Mouse (Mus musculus): ENCODE data around the gene Pcp2. TPM values are rescaled to one million over a fixed set of nuclear protein-coding genes. Genes with fewer than 3 reads are reported as not detected.
"Not testable (repeated sequence)": the region's sequence is repeated elsewhere in the genome, so short reads cannot be mapped to it uniquely, and the experiment has no call there.

Pcp2 gene
- total RNA-seq, 2 experiments from 2014 or later, result not detected

DNA sequence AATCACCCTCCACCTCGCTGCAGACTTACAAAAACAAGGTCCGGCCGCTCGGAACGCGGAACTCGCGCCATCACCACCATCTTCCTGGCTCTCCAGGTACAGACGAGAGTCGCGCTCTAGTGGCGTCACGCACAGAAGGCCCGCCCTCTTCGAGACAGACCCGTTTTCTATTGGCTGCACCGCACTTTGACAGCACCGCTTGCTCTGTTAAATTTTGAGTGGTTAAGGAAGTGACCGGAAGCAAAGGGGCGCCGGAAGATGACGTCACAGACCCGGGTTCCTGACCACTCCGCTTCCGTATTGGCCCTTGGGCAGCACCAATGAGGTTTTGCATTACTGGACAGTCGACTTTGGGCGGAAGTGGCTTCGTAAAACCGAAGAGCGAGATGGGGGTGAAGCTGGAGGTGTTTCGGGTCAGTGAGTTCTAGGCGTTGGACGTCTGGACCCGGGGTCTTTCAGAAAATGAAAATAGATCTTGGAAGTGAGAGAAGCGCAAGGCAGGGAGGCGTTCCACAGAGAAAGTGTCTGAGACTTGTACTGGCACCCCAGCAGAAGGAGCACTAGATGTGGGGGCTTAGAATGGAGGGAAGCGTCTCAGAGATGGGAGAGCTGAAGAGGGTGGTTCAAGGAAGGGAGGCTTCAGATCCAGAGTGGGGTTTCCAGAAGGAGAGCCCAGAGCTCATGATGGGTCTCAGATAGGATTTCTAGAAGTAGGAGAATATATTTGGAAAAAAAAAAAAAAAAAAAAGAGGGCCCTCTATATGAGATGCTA is 4.0 kb downstream of the Pcp2 start, which contains the start of the genes Xab2 and Pet100:
Gene Xab2, minus strand, starts transcription at position 118 of the 772 bp plus-strand sequence.
Gene Pet100, plus strand, starts transcription at position 350 of the 772 bp plus-strand sequence.
- peak; percentile 98 for DNase-seq

DNA sequence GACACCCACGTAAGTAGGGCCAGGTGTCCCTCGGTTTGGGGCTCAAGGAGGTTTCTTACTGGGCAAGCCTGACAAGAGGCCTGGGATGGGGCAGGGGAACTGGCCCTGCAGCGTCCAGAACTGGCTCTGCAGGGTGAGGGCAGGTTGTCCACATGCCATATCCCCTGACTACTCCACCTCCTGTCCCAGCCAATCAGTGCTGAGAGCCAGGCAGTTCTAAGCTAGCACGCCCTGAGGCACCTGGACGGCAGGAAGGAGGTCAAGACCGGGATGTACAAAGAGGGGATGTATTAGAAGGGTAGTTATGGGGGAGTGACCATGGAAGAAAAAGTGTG is 15.6 kb downstream of the Pcp2 start:
- no peak for DNase-seq

DNA sequence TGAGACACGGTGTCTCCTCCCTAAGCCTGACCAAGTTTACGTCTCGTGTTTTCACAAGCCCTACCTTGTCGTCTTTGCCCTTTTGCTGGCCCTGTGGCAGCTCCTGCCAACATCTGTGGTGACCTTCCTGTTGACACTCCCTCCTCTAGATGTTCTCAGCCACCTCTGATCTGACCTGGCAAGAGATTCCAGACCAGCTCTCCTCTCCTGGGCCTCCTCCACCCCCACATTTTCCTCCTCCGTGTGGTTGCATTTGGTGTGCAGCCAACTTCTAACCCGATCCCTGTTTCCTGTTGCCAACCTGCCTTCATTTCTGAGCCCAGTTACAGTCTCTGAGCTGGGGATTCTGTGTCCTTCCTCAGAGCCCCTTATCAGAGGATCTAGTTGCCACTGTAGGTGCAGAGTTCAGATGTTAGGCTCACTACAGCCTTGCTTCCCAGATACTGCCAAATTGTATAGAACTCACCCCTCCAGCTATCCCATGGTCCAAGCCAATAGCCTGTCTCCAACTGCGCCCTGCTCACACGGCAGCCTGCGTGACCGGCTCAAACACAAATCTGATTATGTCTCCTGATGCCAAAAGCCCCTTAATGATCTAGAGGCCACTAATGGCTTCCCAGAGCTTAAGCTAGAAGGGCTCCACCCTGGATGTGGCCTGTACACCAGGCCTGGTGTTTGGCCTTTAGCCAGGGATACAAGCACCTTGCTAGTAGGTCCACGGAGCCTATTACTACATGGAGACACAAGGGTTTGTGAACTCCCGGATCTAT is 16.1 kb downstream of the Pcp2 start:
- DNase-seq, result peak; percentile 71

DNA sequence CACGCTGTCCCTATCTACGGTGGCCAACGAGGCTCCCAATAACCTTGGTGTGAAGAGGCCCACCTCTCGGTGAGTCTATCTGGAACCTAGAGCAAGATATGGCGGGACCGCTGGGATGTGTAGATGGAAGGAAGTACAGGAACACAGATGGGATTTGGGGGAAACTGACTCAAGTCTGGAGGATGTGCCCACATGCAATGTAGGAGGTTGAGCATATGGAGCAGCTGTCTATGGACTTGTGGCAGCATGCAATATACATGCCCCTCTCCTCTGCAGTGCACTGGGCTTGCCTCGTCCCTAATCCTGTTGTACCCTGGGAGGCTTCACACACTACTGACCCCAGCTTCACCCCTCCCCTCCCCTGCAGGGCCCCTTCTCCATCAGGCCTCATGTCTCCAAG is 17.5 kb downstream of the Pcp2 start:
- no peak for DNase-seq

DNA sequence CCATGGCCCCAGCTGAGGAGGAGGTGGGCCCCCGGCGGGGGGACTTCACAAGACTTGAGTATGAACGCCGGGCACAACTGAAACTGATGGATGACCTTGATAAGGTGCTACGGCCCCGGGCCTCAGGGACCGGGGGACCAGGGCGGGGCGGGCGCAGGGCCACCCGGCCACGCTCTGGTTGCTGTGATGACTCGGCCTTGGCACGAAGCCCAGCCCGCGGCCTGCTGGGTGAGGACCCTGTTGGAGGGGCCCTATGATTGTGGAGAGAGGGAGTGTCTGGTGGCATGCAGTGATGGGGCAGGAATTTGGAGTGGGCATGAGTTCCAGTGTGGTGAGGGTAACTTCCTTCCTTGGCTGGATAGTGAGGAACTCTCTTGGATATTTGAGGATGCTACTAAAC is 18.8 kb downstream of the Pcp2 start:
- DNase-seq, result peak; percentile 64

DNA sequence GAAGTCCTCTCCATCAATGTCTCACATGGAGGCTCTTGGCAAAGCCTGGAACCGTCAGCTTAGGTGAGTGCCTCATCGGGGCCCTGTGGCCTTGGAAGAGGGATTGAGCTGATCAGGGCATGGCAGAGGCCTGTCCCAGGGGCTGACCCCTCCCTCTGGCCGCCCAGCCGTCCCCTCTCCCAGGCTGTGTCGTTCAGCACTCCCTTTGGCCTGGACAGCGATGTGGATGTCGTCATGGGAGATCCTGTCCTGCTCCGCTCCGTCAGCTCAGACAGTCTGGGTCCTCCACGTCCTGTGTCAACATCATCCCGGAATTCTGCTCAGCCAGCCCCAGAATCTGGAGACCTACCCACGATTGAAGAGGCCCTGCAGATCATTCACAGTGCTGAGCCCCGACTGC is 21.9 kb downstream of the Pcp2 start:
- DNase-seq, result no peak

DNA sequence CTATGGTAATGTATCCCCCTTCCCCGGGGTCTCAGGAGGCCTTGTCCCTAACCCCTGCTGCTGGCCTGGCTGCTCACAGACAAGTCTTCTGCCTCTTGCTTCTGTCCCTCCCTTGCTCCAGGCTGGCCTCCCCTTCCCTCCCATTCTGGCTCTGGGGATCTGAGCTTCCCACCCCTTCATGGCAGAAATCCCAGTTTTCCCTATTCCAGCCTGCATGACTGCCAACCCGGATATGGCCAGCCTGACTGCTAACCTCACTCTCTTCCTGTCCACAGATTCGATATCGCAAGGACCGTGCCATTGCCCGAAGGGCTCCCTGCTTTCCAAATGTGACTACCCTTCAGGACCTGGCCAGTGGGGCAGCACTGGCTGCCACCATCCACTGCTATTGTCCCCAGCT is 24.9 kb downstream of the Pcp2 start:
- peak; percentile 71 for DNase-seq

DNA sequence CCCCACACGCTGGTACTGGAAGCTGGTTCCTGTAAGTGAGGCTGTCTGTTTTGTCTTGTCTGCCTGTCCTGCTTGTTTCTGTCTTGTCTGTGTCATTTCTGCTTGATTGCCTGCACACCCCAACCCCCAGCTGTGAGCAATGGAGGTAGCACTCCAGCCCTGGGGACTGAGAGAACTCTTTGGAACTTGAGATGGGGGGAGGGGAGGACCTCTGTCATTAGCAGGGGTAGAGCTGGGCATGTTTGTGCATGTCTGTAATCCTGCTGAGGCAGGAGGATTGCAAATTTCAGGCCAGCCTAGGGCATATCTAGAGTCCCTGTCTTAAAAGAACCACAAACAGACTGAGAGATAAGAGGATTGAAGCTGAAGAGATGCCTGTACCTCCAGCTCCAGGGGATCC is 26.1 kb downstream of the Pcp2 start:
- DNase-seq, result no peak

DNA sequence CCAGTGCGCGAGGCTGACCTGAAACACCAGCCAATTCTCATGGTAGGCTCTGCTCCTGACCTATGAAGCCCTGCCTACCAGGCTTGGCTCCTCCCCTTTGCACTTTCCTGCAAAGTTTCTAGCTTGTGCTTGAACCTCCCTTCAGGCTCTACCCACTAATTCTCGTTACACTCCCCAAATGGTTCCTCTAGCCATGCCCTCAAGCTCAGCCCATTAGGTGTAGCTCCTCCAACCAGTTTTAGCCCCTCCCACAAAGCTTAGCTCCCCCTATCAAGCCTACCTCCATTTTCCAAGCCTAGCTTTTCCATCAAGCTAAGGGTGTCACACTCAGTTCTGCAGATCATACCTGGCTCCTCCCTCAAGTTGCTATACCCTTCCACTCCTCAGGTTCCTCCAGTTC is 27.3 kb downstream of the Pcp2 start:
- no peak for DNase-seq

DNA sequence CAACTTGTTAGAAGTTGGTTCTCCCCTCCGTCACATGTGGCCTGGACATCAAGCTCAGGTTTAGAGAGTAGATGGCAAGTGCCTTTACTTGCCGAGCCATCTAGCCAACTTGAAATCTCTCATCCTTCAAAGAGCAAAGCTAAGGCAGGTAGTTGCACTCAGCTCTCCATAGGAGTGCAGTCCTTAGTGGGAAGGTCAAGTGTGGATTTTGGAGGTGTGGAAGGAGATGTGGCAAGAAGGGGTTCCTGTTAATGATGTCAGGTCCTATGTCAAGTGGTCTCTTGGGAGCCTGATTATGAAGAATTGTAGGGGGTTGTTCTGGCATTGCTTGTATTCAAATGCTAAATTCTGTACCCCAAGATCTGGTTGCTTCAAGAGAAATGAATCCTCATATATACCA is 30.9 kb downstream of the Pcp2 start:
- DNase-seq, result no peak

DNA sequence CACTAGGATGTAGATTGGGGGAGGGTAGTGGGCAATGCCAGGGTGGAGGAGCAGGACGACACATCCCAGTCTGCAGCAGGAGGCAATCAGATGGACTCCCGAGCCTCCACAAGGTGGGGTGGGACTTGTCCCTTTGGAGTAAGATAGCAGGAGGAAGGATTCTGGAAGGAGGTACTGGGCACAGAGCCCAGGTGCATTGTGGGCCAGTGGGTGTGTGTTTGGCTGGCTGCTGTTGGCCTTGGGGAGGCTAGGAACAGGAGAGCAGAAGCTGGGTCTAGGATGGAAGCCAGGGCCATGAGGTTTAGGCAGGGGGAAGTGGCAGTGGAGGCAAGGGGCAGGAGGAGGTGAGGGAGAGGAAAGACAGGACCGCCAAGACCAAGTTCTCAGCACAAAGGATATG is 31.9 kb downstream of the Pcp2 start:
- DNase-seq, result peak; percentile 77

DNA sequence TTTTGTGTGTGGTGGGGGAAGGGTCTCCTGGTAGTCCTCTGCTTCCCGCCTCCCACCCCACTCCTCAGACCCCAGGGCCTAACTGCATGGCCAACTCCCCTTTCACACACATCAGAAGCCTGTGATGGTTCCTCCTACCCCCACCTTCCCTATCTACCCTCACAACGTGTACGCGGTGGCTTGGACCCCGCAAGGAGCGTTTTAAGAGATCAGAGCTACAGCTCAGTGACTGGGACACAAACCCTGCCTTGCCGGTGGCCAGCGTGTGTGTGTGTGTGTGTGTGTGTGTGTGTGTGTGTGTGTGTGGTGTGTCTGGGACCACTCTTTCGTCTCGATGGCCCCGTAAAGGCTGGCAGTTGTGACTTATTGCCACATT is 37.1 kb downstream of the Pcp2 start:
- no peak for DNase-seq

DNA sequence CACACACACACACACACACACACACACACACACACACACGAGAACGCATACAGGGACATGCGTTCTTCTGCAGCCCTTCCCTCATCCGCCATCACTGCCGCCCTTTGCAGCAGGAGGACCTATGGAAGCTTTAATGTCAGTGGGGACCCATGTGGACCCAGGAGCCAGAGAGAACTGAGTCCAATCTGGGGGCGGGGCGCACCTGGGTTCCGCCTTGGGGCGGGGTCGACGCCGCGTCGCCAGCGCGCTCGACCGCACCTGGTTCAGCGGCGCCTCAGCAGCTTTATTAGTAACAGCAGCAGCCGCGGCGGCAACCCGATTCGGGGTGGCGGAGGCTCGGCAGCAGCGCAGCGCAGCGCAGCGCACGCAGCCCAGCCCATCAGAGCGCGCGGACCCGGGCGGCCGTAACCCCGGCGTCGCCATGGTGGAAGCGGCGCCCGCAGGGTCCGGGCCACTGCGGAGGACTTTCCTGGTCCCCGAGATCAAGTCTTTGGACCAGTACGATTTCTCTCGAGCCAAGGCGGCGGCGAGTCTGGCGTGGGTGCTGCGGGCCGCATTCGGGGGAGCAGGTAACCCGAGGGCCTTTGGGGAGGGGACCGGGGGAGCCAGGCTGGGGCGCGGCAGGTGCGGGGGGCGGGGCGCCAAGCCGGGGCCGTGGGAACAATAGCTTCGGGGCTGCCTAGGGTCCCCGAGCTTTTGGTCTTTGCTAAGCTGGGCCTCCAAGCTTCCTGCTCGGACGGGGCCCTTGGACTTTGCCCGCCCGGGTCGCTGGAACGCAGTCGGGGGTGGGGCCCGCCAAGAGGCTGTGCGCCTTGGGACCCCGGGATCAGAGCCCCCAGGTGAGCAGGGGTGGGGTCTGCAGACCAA is 37.7 kb downstream of the Pcp2 start:
- peak; percentile 64 for DNase-seq

DNA sequence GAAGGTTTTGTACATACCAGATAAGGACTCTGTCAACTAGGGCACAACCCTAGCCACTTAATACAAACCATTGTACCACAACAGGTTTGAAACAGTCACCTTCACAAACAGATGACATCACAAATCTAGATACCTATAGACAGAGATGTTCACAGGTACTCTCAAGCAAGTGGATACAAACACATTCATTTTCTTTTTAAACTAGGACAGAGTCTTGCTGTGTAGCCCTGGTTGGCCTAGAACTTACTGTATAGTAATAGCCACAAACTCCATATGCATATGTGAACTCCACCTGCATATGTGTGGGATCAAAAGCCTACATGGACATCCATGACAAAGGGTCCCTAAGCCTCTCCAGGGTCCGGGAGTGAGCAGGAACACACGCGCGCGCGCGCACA is 38.4 kb downstream of the Pcp2 start, which contains the start of gene Camsap3:
Gene Camsap3, plus strand, starts transcription at position 301 of the 398 bp plus-strand sequence.
- DNase-seq, result no peak

DNA sequence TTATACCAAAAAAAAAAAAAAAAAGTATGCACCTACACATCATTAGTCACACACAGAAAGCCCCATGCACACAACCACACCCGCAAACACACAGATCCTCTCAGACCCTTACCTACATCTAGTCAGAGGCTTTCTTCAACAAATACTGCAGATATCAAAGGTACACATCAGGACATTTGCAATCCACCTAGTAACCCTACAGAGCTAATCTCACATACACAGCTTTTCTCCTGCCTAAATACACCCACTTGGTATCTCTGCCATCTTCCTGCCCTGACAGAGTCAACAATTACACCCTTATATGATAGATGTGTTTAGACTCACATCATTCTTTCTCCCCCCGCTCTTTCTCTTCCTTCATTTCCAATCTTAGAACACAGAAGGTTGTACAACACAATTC is 38.9 kb downstream of the Pcp2 start:
- DNase-seq, result no peak

DNA sequence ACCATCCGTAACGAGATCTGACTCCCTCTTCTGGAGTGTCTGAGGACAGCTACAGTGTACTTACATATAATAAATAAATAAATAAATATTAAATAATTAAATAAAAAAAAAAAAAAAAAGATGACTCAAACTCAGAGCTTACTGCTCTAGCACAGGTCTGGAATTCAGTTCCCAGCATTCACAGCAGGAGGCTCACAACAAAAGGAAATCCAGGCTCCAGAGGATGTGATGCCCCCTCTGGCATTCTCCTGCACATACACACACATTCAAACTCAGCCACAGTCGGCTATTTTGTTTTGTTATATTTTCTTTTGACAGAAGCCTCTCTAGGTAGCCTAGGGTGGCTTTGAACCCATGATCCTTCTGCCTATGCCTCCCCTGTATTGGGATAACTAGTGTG is 43.4 kb downstream of the Pcp2 start:
- not testable (repeated sequence) for DNase-seq

DNA sequence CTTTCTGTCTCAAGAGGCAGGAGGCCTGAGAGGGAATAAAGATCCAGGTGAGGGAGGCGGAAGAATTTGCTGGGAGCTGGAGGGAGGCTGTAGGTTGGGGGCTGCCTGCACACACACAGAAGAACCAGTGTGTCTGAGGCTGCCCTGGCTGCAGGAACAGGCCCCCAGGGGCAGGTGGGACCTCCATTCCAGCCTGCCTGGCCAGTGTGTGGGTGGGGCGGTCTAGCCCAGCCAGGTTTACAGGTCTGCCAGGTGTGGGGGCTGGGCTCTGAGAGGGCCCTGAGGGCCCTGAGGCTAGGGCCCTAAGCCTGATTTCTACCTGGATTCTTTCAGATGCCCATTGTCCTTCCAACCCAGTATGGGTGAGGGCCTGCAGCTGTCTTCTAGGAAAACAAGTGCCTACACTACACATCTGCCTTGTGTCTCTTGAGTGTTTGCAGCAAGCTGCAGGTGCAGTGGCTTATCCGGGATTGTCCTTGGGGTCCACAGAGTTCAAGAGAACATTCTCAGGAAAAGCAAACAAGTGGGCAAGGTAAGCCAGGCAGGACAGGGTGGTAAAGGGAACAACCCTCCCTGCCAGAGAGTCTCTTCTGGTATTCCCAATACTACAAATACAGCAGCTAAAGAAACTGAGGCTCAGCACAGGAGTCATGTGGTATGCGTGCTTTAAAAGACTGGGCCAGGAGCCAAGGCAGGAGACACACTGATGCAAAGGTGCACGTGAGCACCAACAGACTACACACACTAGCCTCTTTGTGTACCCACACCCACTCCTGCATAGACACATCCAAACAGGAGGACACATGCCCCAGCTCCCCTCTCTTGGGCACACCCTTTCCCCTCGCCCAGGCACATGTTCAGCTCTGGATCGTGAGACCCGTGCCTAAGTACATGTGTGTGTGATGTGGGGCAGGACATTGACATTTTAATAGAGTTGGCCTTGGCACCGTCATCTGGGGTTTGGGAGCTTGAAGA is 45.7 kb downstream of the Pcp2 start:
- no peak for DNase-seq

DNA sequence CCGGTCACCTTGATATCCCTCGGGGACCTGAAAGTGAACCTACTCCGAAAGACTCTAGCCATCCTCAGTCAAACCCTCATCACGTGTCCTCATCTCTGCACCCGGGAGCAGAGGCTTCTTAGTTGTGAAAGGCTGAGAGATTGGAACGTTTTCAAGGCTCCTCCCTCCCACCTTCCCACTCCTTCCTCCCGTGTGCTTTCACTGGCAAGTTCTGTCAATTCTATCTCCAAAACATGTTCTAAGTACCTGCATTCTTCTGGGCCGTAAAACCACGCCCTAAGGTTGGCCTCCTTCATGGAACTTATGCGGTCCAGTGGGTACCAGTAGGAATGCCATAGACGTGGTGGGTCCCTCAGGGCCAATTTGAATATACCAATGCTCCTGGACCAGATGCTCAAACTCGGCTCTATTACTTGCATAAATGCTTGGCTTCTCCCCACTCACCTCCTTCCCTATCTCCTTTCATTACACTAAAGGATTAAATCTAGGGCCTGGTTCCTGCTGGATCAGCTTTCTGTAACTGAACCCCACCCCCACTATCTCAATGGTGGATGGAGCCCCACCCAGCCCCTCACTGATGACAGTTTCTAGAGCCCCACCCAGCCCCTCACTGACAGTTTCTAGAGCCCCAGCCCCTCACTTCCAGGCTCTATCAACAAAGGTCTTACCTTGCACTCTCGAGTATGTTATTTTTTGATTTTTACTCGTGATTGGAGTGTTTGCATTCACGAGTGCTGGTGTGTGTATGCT is 49.0 kb downstream of the Pcp2 start:
- DNase-seq, result no peak

DNA sequence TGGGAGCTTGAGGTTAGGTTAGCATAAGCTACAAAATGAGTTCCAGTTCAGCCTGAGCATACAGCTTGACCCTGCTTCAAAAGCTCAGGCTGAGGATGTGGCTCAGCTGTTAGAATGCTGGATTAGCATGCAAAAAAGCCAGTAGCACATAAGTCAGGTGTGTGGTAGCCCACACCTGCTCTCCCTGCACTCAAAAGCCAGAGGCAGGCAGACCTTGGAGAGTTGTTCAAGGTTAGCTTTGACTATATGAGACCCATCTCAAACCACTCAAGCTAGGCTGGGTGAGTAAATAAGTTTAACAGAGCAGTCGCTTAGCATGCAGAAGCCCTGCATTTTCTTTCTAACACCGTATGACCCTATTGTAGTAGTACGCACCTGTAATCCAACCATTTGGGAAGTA is 50.8 kb downstream of the Pcp2 start:
- no peak for DNase-seq
